Mouse (Mus musculus) bone marrow macrophage, adult 2 months (primary cell): Measurements from ENCODE around the gene Fmnl1.

ENCODE experiments used
- CTCF ChIP-seq: IDR thresholded peaks from 2 replicates; pipeline ENCODE4 v1.5.1; 2012; ENCODE audit warnings: low read depth, mild to moderate bottlenecking, low read length, moderate library complexity
- POLR2A ChIP-seq: IDR thresholded peaks from 2 replicates; pipeline ENCODE4 v1.6.1; 2012; ENCODE audit warnings: mild to moderate bottlenecking, low read depth, low read length, borderline replicate concordance

- TF ChIP-seq CTCF (no peak), POLR2A (no peak)
These were observed 21.1 kb upstream of the Fmnl1 start for GRCm38 (mm10) chr11:103149771-103150170.
